Mouse (Mus musculus): ENCODE results near the gene Tm6sf2.

Tm6sf2 gene

GRCm38 (mm10) chr8:70089296-70089960, 16.7 kb downstream of the Tm6sf2 start:
- DNase-seq, result no peak

DNA sequence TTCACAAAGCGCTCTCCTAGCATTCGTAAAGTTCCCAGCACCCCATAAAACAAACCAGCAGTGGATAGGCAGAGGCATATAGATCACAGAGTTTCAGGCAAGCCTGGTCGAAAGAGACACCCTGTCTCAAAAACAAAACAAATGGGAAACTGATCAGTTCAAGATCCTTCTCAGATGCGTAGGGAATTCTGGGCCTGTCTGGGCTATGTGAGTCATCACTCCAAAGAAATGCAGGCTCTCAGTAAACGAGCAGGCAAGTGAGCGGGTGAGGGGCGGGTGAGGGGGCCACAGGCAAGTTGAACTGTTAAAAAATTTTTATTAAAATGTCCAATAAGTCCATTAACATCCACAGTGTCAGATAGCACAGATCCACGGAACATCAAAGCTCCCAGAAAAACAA, 20.1 kb downstream of the Tm6sf2 start:
- no peak for DNase-seq

GRCm38 (mm10) chr8:70099276-70099675, 26.6 kb downstream of the Tm6sf2 start:
- no peak for DNase-seq

- DNase-seq, result no peak
Observed at GRCm38 (mm10) chr8:70100241-70100640, 27.5 kb downstream of the Tm6sf2 start.

- peak; percentile 60 to 65 for DNase-seq
Observed at GRCm38 (mm10) chr8:70104506-70104905, 31.8 kb downstream of the Tm6sf2 start.

DNA sequence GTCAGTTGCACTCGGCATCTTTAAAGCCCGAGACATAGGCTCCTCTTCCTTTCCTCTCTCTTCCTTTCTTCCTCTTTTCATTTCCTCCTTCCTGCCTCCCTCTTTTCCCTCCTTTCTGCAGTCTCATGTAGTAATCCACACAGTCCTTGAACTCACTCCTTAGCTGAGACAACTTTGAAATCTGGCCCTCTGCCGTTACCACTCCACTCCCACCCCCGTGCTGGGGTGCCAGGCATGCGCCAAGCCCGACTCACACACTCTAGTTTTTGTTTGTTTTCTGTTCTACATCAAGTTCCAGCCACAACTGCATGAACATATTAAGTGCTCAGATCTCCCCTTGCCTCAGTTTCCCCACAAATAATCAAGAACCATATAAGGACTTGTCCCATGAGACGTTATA, 32.2 kb downstream of the Tm6sf2 start:
- DNase-seq, result no peak

GRCm38 (mm10) chr8:70110451-70110850, 37.7 kb downstream of the Tm6sf2 start:
- DNase-seq, result no peak

GRCm38 (mm10) chr8:70111192-70111795, 38.6 kb downstream of the Tm6sf2 start:
- DNase-seq, result no peak

GRCm38 (mm10) chr8:70112401-70113016, 39.8 kb downstream of the Tm6sf2 start:
- DNase-seq, result no peak

- no peak for DNase-seq
Observed at GRCm38 (mm10) chr8:70114488-70114887, 41.8 kb downstream of the Tm6sf2 start.

GRCm38 (mm10) chr8:70114892-70115291, 42.2 kb downstream of the Tm6sf2 start:
- DNase-seq, result peak in 1 of 2 experiments; percentile 52

DNA sequence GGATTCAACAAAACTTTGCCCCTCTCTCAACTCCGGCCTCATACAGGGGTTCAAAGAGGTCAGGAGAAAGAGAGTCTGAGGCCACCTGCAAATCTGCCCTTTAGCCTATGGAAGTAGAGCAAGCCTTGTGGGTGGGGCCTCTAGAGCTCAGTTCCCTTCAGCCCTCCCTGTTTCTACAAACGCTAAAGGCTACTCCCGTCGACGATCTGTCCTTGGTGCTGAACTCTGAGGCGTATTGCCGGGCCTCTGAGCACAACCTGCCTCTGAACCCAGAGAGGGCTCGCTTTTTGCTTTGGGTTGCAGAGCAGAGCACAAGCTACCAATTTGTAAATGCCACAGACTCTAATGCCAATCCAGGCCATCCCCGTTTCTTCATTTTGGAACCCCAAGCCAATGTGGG, 44.9 kb downstream of the Tm6sf2 start:
- DNase-seq, result no peak

DNA sequence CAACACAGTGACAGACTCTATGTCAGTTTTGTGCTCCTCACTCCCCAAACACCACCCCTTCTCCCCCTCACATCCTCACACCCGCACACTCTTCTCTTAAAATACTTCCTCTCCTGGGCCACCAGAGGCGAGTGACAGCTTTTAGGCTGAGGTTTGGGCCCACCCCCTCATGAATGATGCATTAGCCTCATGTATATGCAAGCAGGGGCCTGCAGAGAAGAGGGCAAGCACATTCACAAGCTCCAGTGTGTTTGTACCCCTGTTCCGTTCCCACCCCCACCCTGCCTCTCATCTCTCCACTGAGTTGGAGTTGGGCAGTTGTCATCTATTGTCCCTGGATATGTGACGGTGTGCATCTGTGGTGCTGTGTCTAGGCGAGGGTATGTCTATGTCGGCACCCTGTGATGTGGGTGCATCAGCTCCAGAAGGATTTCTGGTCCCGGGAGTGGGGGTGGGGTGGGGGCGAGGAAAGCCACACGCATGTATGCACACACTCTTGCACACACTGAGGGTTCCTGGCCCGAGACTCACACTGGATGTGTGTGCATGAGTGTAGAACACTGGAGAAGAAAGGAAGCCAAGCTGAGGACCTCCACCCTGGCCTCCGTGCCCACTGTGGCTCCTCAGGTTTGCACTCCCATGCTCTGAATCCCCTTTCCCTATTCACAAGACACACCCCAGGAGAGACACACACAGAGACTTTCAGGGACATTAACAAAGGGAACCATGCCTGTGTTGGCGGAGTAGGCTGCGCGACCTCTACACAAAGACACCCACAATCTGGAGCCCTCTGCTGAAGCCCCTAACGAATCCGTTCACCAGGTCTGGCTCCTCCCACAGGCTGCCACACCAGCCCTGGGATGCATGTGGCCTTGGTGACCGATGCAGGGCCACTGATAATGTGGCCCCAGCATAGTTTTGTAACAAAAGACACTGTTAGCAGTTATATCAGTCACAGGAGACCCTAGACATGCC, 46.3 kb downstream of the Tm6sf2 start:
- no peak for DNase-seq

DNA sequence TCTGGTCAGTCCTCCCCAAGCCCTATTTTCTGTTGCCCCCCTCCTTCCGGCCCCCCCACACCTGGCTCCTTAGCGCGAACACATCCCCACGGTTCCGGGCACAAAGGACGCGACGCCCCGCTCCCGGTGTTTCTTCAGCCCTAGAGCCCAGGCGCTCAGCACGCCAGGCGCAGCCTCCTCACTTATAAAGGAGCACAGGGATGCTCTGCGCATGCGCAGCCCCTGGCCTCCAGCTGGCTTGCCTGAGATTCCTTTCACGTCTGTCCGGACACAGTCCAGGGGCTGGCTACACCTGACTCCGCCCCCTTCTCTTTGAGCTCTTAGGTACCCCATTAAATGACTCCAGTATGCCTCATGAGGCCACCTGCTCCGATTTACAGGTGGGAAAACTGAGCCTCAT, 47.9 kb downstream of the Tm6sf2 start, which contains the start of gene Ncan:
Gene Ncan (minus strand): TSS at position 207 of the 400 bp plus-strand sequence.
- peak; percentile 94 for DNase-seq

GRCm38 (mm10) chr8:70122863-70123262, 50.1 kb downstream of the Tm6sf2 start:
- DNase-seq, result no peak

DNA sequence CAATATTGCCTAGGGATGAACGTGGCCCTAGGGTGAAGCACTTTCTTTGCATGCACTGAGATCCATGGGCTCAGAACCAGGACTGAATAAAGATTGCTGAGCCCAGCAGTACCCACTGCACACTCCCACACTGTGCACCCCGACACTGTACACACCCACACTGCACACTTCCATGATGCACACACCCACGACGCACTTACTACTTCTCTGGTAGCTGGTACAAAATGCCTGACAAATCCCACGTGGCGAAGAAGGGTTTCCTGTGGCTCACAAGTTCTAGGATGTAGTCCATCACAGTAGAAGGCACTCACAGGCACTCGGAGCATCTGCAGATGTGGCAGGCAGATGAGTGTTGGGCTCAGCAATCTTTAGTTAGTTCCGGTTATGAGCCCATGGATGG, 52.3 kb downstream of the Tm6sf2 start:
- DNase-seq, result no peak

- peak; percentile 54 to 64 for DNase-seq
Observed at GRCm38 (mm10) chr8:70128435-70128834, 55.7 kb downstream of the Tm6sf2 start.

GRCm38 (mm10) chr8:70129309-70129952, 56.7 kb downstream of the Tm6sf2 start:
- peak; percentile 53 to 66 for DNase-seq
